Mouse (Mus musculus) limb, embryonic 12.5 days (tissue): ENCODE measurements at regions not wholly inside any gene's neighbourhood (a gene's known extent, or its start where the extent isn't known, plus 50 kb on each side); places are given as distances from the start of the nearest gene placed in this dataset.

Experiments
- ATAC-seq: fragments of 200-750 bp; cut with Nextera tagmentation; 2 replicates; pipeline ENCODE4 v1.8.0; 2017; ENCODE audit warnings: low read depth, moderate TSS enrichment; ENCODE audit not compliant: insufficient number of reproducible peaks, insufficient read depth, low FRiP score, low TSS enrichment
- H3K27ac ChIP-seq: fragments of 300-500 bp; sonication (generic); 2 replicates; pipeline ENCODE4 v1.5.1; 2016; ENCODE audit warnings: mild to moderate bottlenecking, moderate library complexity
- H3K27me3 ChIP-seq: fragments of 300-500 bp; sonication (generic); 2 replicates; pipeline ENCODE4 v1.6.1; 2016; ENCODE audit warnings: mild to moderate bottlenecking, moderate library complexity
- H3K36me3 ChIP-seq: fragments of 300-500 bp; sonication (generic); 2 replicates; pipeline ENCODE4 v1.6.1; 2016; ENCODE audit warnings: mild to moderate bottlenecking, moderate library complexity
- H3K4me1 ChIP-seq: fragments of 300-500 bp; sonication (generic); replicated peaks from 2 replicates; pipeline ENCODE4 v1.6.1; 2016
- H3K4me2 ChIP-seq: fragments of 300-500 bp; sonication (generic); 2 replicates; pipeline ENCODE4 v1.6.1; 2016; ENCODE audit warnings: mild to moderate bottlenecking, moderate library complexity
- H3K4me3 ChIP-seq: fragments of 300-500 bp; sonication (generic); replicated peaks from 2 replicates; pipeline ENCODE4 v1.5.1; 2016; ENCODE audit warnings: mild to moderate bottlenecking
- H3K9ac ChIP-seq: fragments of 300-500 bp; sonication (generic); replicated peaks from 2 replicates; pipeline ENCODE4 v1.6.1; 2016; ENCODE audit warnings: mild to moderate bottlenecking, moderate library complexity
- H3K9me3 ChIP-seq: fragments of 300-500 bp; sonication (generic); 2 replicates; pipeline ENCODE4 v1.6.1; 2016; ENCODE audit warnings: mild to moderate bottlenecking, moderate library complexity
- WGBS: fragments of 180-500 bp; shearing (Covaris S2); methylation state at CpG from one replicate; pipeline ENCODE4 v1.1.7; 2016; 5-methylcytosine and 5-hydroxymethylcytosine counted together

- Histone ChIP-seq H3K36me3 (no peaks in the 10 kb centered on the region), H3K4me1 (no peaks in the 10 kb centered on the region), H3K4me3 (no peak overlapping the region), H3K27me3 (no peaks in the 10 kb centered on the region), H3K4me2 (no peak overlapping the region), H3K9ac (no peak overlapping the region), H3K9me3 (no peaks in the 10 kb centered on the region), H3K27ac (no peak overlapping the region)
- WGBS: 100% methylated on average over 1 of the region's 1 CpGs
- ATAC-seq: no peak
Measured at GRCm38 (mm10) chr12:35429473-35429872, 105.4 kb downstream of the Ahr start.

- no peaks in the 10 kb centered on the region for H3K36me3 ChIP-seq
- 91% methylated on average over 2 of the region's 2 CpGs for WGBS
- no peak for ATAC-seq
- H3K27me3 ChIP-seq: no peaks in the 10 kb centered on the region
- H3K4me3 ChIP-seq: no peak overlapping the region
- H3K9ac ChIP-seq: no peak overlapping the region
- H3K9me3 ChIP-seq: no peaks in the 10 kb centered on the region
- H3K4me2 ChIP-seq: no peak overlapping the region
- no peak overlapping the region for H3K27ac ChIP-seq
- H3K4me1 ChIP-seq: no peaks in the 10 kb centered on the region
Measured at GRCm38 (mm10) chr12:35419206-35419605, 115.6 kb downstream of the Ahr start.

GRCm38 (mm10) chr12:35417943-35418342 lies 116.9 kb downstream of the Ahr start:
- Histone ChIP-seq H3K27ac (no peak overlapping the region), H3K4me3 (no peak overlapping the region), H3K4me2 (no peak overlapping the region), H3K27me3 (no peaks in the 10 kb centered on the region), H3K9ac (no peak overlapping the region), H3K36me3 (no peaks in the 10 kb centered on the region), H3K4me1 (no peaks in the 10 kb centered on the region), H3K9me3 (no peaks in the 10 kb centered on the region)
- ATAC-seq: no peak
- WGBS: 79% methylated on average over 4 of the region's 4 CpGs

- Histone ChIP-seq H3K27me3 (no peaks in the 10 kb centered on the region), H3K36me3 (no peaks in the 10 kb centered on the region), H3K9ac (no peak overlapping the region), H3K4me1 (no peaks in the 10 kb centered on the region), H3K4me2 (no peak overlapping the region), H3K27ac (no peak overlapping the region), H3K9me3 (no peaks in the 10 kb centered on the region), H3K4me3 (no peak overlapping the region)
- WGBS: 21% methylated on average over 5 of the region's 5 CpGs
- no peak for ATAC-seq
Measured at GRCm38 (mm10) chr12:35416583-35416982, 118.3 kb downstream of the Ahr start.

GRCm38 (mm10) chr12:35412715-35413114 lies 122.1 kb downstream of the Ahr start:
- Histone ChIP-seq H3K27me3 (no peaks in the 10 kb centered on the region), H3K4me3 (no peak overlapping the region), H3K4me1 (no peaks in the 10 kb centered on the region), H3K9ac (no peak overlapping the region), H3K27ac (no peak overlapping the region), H3K4me2 (no peak overlapping the region), H3K36me3 (no peaks in the 10 kb centered on the region), H3K9me3 (no peaks in the 10 kb centered on the region)
- ATAC-seq: no peak
- 78% methylated on average over 3 of the region's 3 CpGs for WGBS

- Histone ChIP-seq H3K4me1 (no peaks in the 10 kb centered on the region), H3K27me3 (no peaks in the 10 kb centered on the region), H3K36me3 (no peaks in the 10 kb centered on the region), H3K9ac (no peak overlapping the region), H3K9me3 (no peaks in the 10 kb centered on the region), H3K4me3 (no peak overlapping the region), H3K27ac (no peak overlapping the region), H3K4me2 (no peak overlapping the region)
- 83% methylated on average over 3 of the region's 3 CpGs for WGBS
- ATAC-seq: no peak
Measured at GRCm38 (mm10) chr12:35408461-35408860, 126.4 kb downstream of the Ahr start.

GRCm38 (mm10) chr12:35408044-35408443 lies 126.8 kb downstream of the Ahr start:
- Histone ChIP-seq H3K4me2 (no peak overlapping the region), H3K27me3 (no peaks in the 10 kb centered on the region), H3K27ac (no peak overlapping the region), H3K9ac (no peak overlapping the region), H3K36me3 (no peaks in the 10 kb centered on the region), H3K4me1 (no peaks in the 10 kb centered on the region), H3K9me3 (no peaks in the 10 kb centered on the region), H3K4me3 (no peak overlapping the region)
- WGBS: 83% methylated on average over 3 of the region's 3 CpGs
- no peak for ATAC-seq

GRCm38 (mm10) chr12:35401853-35402252 lies 133.0 kb downstream of the Ahr start:
- no peaks in the 10 kb centered on the region for H3K27me3 ChIP-seq
- 68% methylated on average over 2 of the region's 2 CpGs for WGBS
- H3K9me3 ChIP-seq: no peaks in the 10 kb centered on the region
- H3K4me3 ChIP-seq: no peak overlapping the region
- H3K4me1 ChIP-seq: no peaks in the 10 kb centered on the region
- no peak overlapping the region for H3K4me2 ChIP-seq
- H3K27ac ChIP-seq: no peak overlapping the region
- ATAC-seq: no peak
- H3K9ac ChIP-seq: no peak overlapping the region
- H3K36me3 ChIP-seq: no peaks in the 10 kb centered on the region

- Histone ChIP-seq H3K9ac (no peak overlapping the region), H3K9me3 (no peaks in the 10 kb centered on the region), H3K4me1 (no peaks in the 10 kb centered on the region), H3K4me2 (no peak overlapping the region), H3K27me3 (no peaks in the 10 kb centered on the region), H3K36me3 (no peaks in the 10 kb centered on the region), H3K27ac (no peak overlapping the region), H3K4me3 (no peak overlapping the region)
- ATAC-seq: no peak
- 86% methylated on average over 2 of the region's 2 CpGs for WGBS
Measured at GRCm38 (mm10) chr12:35401219-35401618, 133.6 kb downstream of the Ahr start.

GRCm38 (mm10) chr12:35395211-35395610 lies 139.6 kb downstream of the Ahr start:
- H3K36me3 ChIP-seq: no peaks in the 10 kb centered on the region
- no peaks in the 10 kb centered on the region for H3K9me3 ChIP-seq
- no peak overlapping the region for H3K4me2 ChIP-seq
- no peak for ATAC-seq
- no peaks in the 10 kb centered on the region for H3K4me1 ChIP-seq
- no peak overlapping the region for H3K27ac ChIP-seq
- no peak overlapping the region for H3K4me3 ChIP-seq
- no peak overlapping the region for H3K9ac ChIP-seq
- H3K27me3 ChIP-seq: no peaks in the 10 kb centered on the region
- WGBS: 88% methylated on average over 1 of the region's 1 CpGs

- H3K27me3 ChIP-seq: no peaks in the 10 kb centered on the region
- ATAC-seq: no peak
- no peak overlapping the region for H3K27ac ChIP-seq
- WGBS: 64% methylated on average over 2 of the region's 2 CpGs
- H3K9me3 ChIP-seq: no peaks in the 10 kb centered on the region
- H3K4me2 ChIP-seq: no peak overlapping the region
- no peak overlapping the region for H3K9ac ChIP-seq
- H3K4me1 ChIP-seq: no peaks in the 10 kb centered on the region
- no peaks in the 10 kb centered on the region for H3K36me3 ChIP-seq
- no peak overlapping the region for H3K4me3 ChIP-seq
Measured at GRCm38 (mm10) chr12:35392111-35392510, 142.7 kb downstream of the Ahr start.

- no peak for ATAC-seq
- no peak overlapping the region for H3K4me3 ChIP-seq
- 84% methylated on average over 1 of the region's 1 CpGs for WGBS
Measured at GRCm38 (mm10) chr12:35390266-35390665, 144.6 kb downstream of the Ahr start.

More at GRCm38 (mm10) chr12:35390266-35390665, 144.6 kb downstream of the Ahr start:
- Histone ChIP-seq H3K9ac (no peak overlapping the region), H3K4me1 (no peaks in the 10 kb centered on the region), H3K27ac (no peak overlapping the region), H3K4me2 (no peak overlapping the region), H3K9me3 (no peaks in the 10 kb centered on the region), H3K36me3 (no peaks in the 10 kb centered on the region), H3K27me3 (no peaks in the 10 kb centered on the region)
